Mouse (Mus musculus) MEL (cell line): ENCODE results near the gene Olfr906. TPM values are rescaled to one million over a fixed set of nuclear protein-coding genes. Genes with fewer than 3 reads are reported as not detected.

Source experiments
- DNase-seq: peaks from one replicate; pipeline ENCODE4 v3.0.0; 2011; ENCODE audit warnings: low read depth, low spot score
- H3K27ac ChIP-seq: 2 replicates; pipeline ENCODE4 v1.5.1; 2012; ENCODE audit warnings: low read depth, mild to moderate bottlenecking, control low read depth, low read length, moderate library complexity; ENCODE audit not compliant: control insufficient read depth
- H3K27me3 ChIP-seq, 2 experiments: fragments of 150-350 bp in 1 of 2; sonication (generic) in 1 of 2; 2 replicates each; pipeline ENCODE4 v1.6.1; 2012; ENCODE audit warnings: low read length in 2 of 2, mild to moderate bottlenecking in 2 of 2, improper control_type of control experiment in 1 of 2, moderate library complexity in 1 of 2; ENCODE audit not compliant: insufficient read depth in 2 of 2, control insufficient read depth in 1 of 2
- H3K36me3 ChIP-seq, 2 experiments: 2 replicates each; pipeline ENCODE4 v1.6.1; 2012 to 2014; ENCODE audit warnings: low read length in 2 of 2, improper control_type of control experiment in 1 of 2, inconsistent platforms in 1 of 2, mild to moderate bottlenecking in 1 of 2; ENCODE audit not compliant: insufficient read depth in 2 of 2, control insufficient read depth in 1 of 2
- H3K4me1 ChIP-seq, 2 experiments: fragments of 150-350 bp in 1 of 2; sonication (generic) in 1 of 2; 2 replicates each; pipeline ENCODE4 v1.6.1; 2012; ENCODE audit warnings: low read length in 2 of 2, improper control_type of control experiment in 1 of 2, mild to moderate bottlenecking in 1 of 2; ENCODE audit not compliant: insufficient read depth in 2 of 2, control insufficient read depth in 1 of 2
- H3K4me3 ChIP-seq, 2 experiments: fragments of 150-350 bp in 1 of 2; sonication (generic) in 1 of 2; 2 replicates each; pipeline ENCODE4 v1.5.1; 2012; ENCODE audit warnings: low read depth in 2 of 2, low read length in 2 of 2, mild to moderate bottlenecking in 2 of 2, moderate library complexity in 2 of 2, control low read depth in 1 of 2, improper control_type of control experiment in 1 of 2; ENCODE audit not compliant: control insufficient read depth in 1 of 2, insufficient read depth in 1 of 2
- H3K79me2 ChIP-seq: 2 replicates; pipeline ENCODE4 v1.6.1; 2012; ENCODE audit warnings: mild to moderate bottlenecking, low read length, moderate library complexity; ENCODE audit not compliant: control insufficient read depth, poor library complexity, insufficient read depth
- H3K9ac ChIP-seq: 2 replicates; pipeline ENCODE4 v1.6.1; 2012; ENCODE audit warnings: low read depth, mild to moderate bottlenecking, control low read depth, low read length, moderate library complexity; ENCODE audit not compliant: control insufficient read depth, poor library complexity, severe bottlenecking
- H3K9me3 ChIP-seq: fragments of 150-350 bp; sonication (generic); replicated peaks from 2 replicates; pipeline ENCODE4 v1.6.1; 2012; ENCODE audit warnings: mild to moderate bottlenecking, low read length, improper control_type of control experiment, moderate library complexity; ENCODE audit not compliant: insufficient read depth
- BHLHE40 ChIP-seq: IDR thresholded peaks from 2 replicates; pipeline ENCODE4 v1.6.1; 2012; ENCODE audit warnings: low read depth, mild to moderate bottlenecking, inconsistent platforms, low read length, improper control_type of control experiment, borderline replicate concordance
- CHD1 ChIP-seq: IDR thresholded peaks from 2 replicates; pipeline ENCODE4 v1.6.1; 2012; ENCODE audit warnings: low read depth, mild to moderate bottlenecking, inconsistent platforms, low read length, improper control_type of control experiment
- CTCF ChIP-seq, 3 experiments: IDR thresholded peaks in 2 of 3; conservative IDR thresholded peaks in 1 of 3; 2 replicates each; pipeline ENCODE4 v1.5.1; 2011 to 2012; ENCODE audit warnings: low read length in 3 of 3, low read depth in 2 of 3, mild to moderate bottlenecking in 2 of 3, improper control_type of control experiment in 1 of 3, inconsistent platforms in 1 of 3, mixed read lengths in 1 of 3, moderate library complexity in 1 of 3; ENCODE audit not compliant: control insufficient read depth in 1 of 3, insufficient read depth in 1 of 3, poor library complexity in 1 of 3, severe bottlenecking in 1 of 3
- EP300 ChIP-seq, 2 experiments: IDR thresholded peaks; 2 replicates each; pipeline ENCODE4 v1.6.1; 2011; ENCODE audit warnings: improper control_type of control experiment in 2 of 2, low read length in 2 of 2, low read depth in 1 of 2, mild to moderate bottlenecking in 1 of 2
- ETS1 ChIP-seq: IDR thresholded peaks from 2 replicates; pipeline ENCODE4 v1.6.1; 2012; ENCODE audit warnings: low read depth, mild to moderate bottlenecking, inconsistent platforms, low read length, improper control_type of control experiment, moderate library complexity
- GABPA ChIP-seq: IDR thresholded peaks from 2 replicates; pipeline ENCODE4 v1.6.1; 2012; ENCODE audit warnings: low read depth, mild to moderate bottlenecking, inconsistent platforms, low read length, improper control_type of control experiment, moderate library complexity
- GATA1 ChIP-seq: IDR thresholded peaks from 2 replicates; pipeline ENCODE4 v1.6.1; 2011; ENCODE audit warnings: low read depth, low read length, improper control_type of control experiment
- JUND ChIP-seq: IDR thresholded peaks from 2 replicates; pipeline ENCODE4 v1.6.1; 2011; ENCODE audit warnings: low read depth, mild to moderate bottlenecking, improper control_type of control experiment, low read length
- MAX ChIP-seq: IDR thresholded peaks from 2 replicates; pipeline ENCODE4 v1.6.1; 2011; ENCODE audit warnings: low read length, improper control_type of control experiment
- MXI1 ChIP-seq: IDR thresholded peaks from 2 replicates; pipeline ENCODE4 v1.6.1; 2011; ENCODE audit warnings: mild to moderate bottlenecking, low read depth, low read length, improper control_type of control experiment
- MYB ChIP-seq: IDR thresholded peaks from 2 replicates; pipeline ENCODE4 v1.6.1; 2011; ENCODE audit warnings: mild to moderate bottlenecking, low read depth, low read length, improper control_type of control experiment
- MYC ChIP-seq: IDR thresholded peaks from 2 replicates; pipeline ENCODE4 v1.6.1; 2011; ENCODE audit warnings: low read depth, mild to moderate bottlenecking, low read length, improper control_type of control experiment, moderate library complexity
- NELFE ChIP-seq: IDR thresholded peaks from 2 replicates; pipeline ENCODE4 v1.6.1; 2011; ENCODE audit warnings: low read depth, low read length, improper control_type of control experiment
- POLR2A ChIP-seq, 2 experiments: IDR thresholded peaks; 2 replicates each; pipeline ENCODE4 v1.6.1; 2011 to 2012; ENCODE audit warnings: low read length in 2 of 2, mild to moderate bottlenecking in 2 of 2, control low read depth in 1 of 2, improper control_type of control experiment in 1 of 2, low read depth in 1 of 2, moderate library complexity in 1 of 2; ENCODE audit not compliant: control insufficient read depth in 1 of 2, insufficient read depth in 1 of 2, poor library complexity in 1 of 2
- POLR2AphosphoS2 ChIP-seq: IDR thresholded peaks from 2 replicates; pipeline ENCODE4 v1.6.1; 2011; ENCODE audit warnings: low read length, improper control_type of control experiment
- POLR2AphosphoS5 ChIP-seq: IDR thresholded peaks from 2 replicates; pipeline ENCODE4 v1.6.1; 2012; ENCODE audit warnings: low read depth, borderline replicate concordance, mild to moderate bottlenecking, inconsistent platforms, low read length, moderate library complexity, mixed read lengths
- RAD21 ChIP-seq: IDR thresholded peaks from 2 replicates; pipeline ENCODE4 v1.6.1; 2011; ENCODE audit warnings: mild to moderate bottlenecking, low read depth, low read length, improper control_type of control experiment
- RCOR1 ChIP-seq: IDR thresholded peaks from 2 replicates; pipeline ENCODE4 v1.6.1; 2012; ENCODE audit warnings: low read depth, mild to moderate bottlenecking, inconsistent platforms, low read length, improper control_type of control experiment
- TAL1 ChIP-seq: IDR thresholded peaks from 2 replicates; pipeline ENCODE4 v1.6.1; 2012; ENCODE audit warnings: mild to moderate bottlenecking, inconsistent platforms, low read length, moderate library complexity, mixed read lengths
- TBP ChIP-seq: IDR thresholded peaks from 2 replicates; pipeline ENCODE4 v1.8.0; 2011; ENCODE audit warnings: low read depth, low read length, improper control_type of control experiment
- TCF12 ChIP-seq: IDR thresholded peaks from 2 replicates; pipeline ENCODE4 v1.6.1; 2014; ENCODE audit warnings: low read depth, mild to moderate bottlenecking, inconsistent platforms, low read length, improper control_type of control experiment, moderate library complexity
- USF2 ChIP-seq, 2 experiments: IDR thresholded peaks; 2 replicates each; pipeline ENCODE4 v1.6.1; 2011 to 2012; ENCODE audit warnings: improper control_type of control experiment in 2 of 2, low read length in 2 of 2, borderline replicate concordance in 1 of 2, inconsistent platforms in 1 of 2, low read depth in 1 of 2, mild to moderate bottlenecking in 1 of 2; ENCODE audit not compliant: insufficient read depth in 1 of 2
- ZC3H11A ChIP-seq: IDR thresholded peaks from 2 replicates; pipeline ENCODE4 v1.6.1; 2012; ENCODE audit warnings: low read depth, mild to moderate bottlenecking, inconsistent platforms, low read length, improper control_type of control experiment
- ZMIZ1 ChIP-seq: IDR thresholded peaks from 2 replicates; pipeline ENCODE4 v1.6.1; 2012; ENCODE audit warnings: low read depth, mild to moderate bottlenecking, inconsistent platforms, low read length, improper control_type of control experiment, moderate library complexity
- polyA plus RNA-seq, 2 experiments: library from polyadenylated mRNA; stranded (reverse) in 1 of 2; unstranded in 1 of 2; fragments of >175 nt in 1 of 2; fragments of >200 nt in 1 of 2; gene quantifications; 2 replicates each; pipeline versions ENCODE4 v1.2.1 to v1.2.4; 2012; ENCODE audit warnings: low replicate concordance in 2 of 2, low read depth in 1 of 2; ENCODE audit not compliant: insufficient read length in 2 of 2, insufficient read depth in 1 of 2, missing spikeins in 1 of 2
- total RNA-seq: library from RNA; depleted of rRNA; stranded (reverse); fragments of 300-350 nt; gene quantifications from 2 replicates; pipeline ENCODE4 v1.2.3, GENCODE M21; 2012; rRNA removed

The Olfr906 gene
- not detected in 2 replicates for total RNA-seq
- not detected for polyA plus RNA-seq

- DNase-seq: no peak
- Histone ChIP-seq H3K27ac (no peak within 1 kb of the TSS), H3K27me3 (no peaks in the 10 kb centered on the region), H3K4me1 (no peaks in the 10 kb centered on the region), H3K9me3 (no peaks in the 10 kb centered on the region)
- no peak for TF ChIP-seq CHD1
- TF ChIP-seq CTCF (IDR thresholded peaks at IDR 0.05 in 2 of 3, conservative IDR thresholded peaks at IDR 0.05 in 1 of 3; ENCODE audit: control insufficient read depth in 1 of 3, insufficient read depth in 1 of 3, low read depth in 2 of 3, low read length in 3 of 3, poor library complexity in 1 of 3, severe bottlenecking in 1 of 3): no peak
- TF ChIP-seq TBP: no peak
- TF ChIP-seq JUND: no peak
- no peak for TF ChIP-seq POLR2A (IDR thresholded peaks at IDR 0.05; ENCODE audit: control insufficient read depth in 1 of 2, insufficient read depth in 1 of 2, low read depth in 1 of 2, low read length in 2 of 2, poor library complexity in 1 of 2)
- no peak for TF ChIP-seq TCF12
- no peak for TF ChIP-seq TAL1
- no peak for TF ChIP-seq ETS1
- TF ChIP-seq MYC: no peak
- no peak for TF ChIP-seq RAD21
- no peak for TF ChIP-seq EP300 (IDR thresholded peaks at IDR 0.05; ENCODE audit: low read depth in 1 of 2, low read length in 2 of 2)
- TF ChIP-seq RCOR1: no peak
- TF ChIP-seq NELFE: no peak
- TF ChIP-seq POLR2AphosphoS5: no peak
- TF ChIP-seq, all 39 proteins: peak for 0
- Histone ChIP-seq H3K79me2 (no peaks in the 10 kb centered on the region), H3K36me3 (no peaks in the 10 kb centered on the region), H3K9ac (no peak within 1 kb of the TSS), H3K4me3 (no peak within 1 kb of the TSS)
Measured at GRCm38 (mm10) chr9:38486785-38487184, at the start of gene Olfr906. Gene Olfr906 (plus strand): TSS chr9:38487085.

GRCm38 (mm10) chr9:38447352-38447751, 39.5 kb upstream of the Olfr906 start, which contains the start of gene Olfr902:
Gene Olfr902 (plus strand): TSS chr9:38447652.
- Histone ChIP-seq H3K4me1 (no peaks in the 10 kb centered on the region), H3K79me2 (no peaks in the 10 kb centered on the region), H3K36me3 (no peaks in the 10 kb centered on the region), H3K9me3 (no peaks in the 10 kb centered on the region), H3K27me3 (no peaks in the 10 kb centered on the region), H3K4me3 (no peak within 1 kb of the TSS), H3K27ac (no peak within 1 kb of the TSS), H3K9ac (no peak within 1 kb of the TSS)
- TF ChIP-seq ZMIZ1 (no peak), MXI1 (no peak), ZC3H11A (no peak), POLR2A (IDR thresholded peaks at IDR 0.05; ENCODE audit: control insufficient read depth in 1 of 2, insufficient read depth in 1 of 2, low read depth in 1 of 2, low read length in 2 of 2, poor library complexity in 1 of 2) (no peak), GATA1 (no peak), BHLHE40 (no peak), USF2 (IDR thresholded peaks at IDR 0.05; ENCODE audit: borderline replicate concordance in 1 of 2, insufficient read depth in 1 of 2, low read depth in 1 of 2, low read length in 2 of 2) (no peak), MAX (no peak), POLR2AphosphoS2 (no peak), MYB (no peak), POLR2AphosphoS5 (no peak), TCF12 (no peak), GABPA (no peak), MYC (no peak), NELFE (no peak)
- no peak for DNase-seq
